Mouse (Mus musculus) CD8-positive naive resting alpha-beta T cell, adult 57 days (primary cell): Measurements from ENCODE around the gene Cttnbp2. TPM values are rescaled to one million over a fixed set of nuclear protein-coding genes. Genes with fewer than 3 reads are reported as not detected.

ENCODE experiments used
- total RNA-seq: library from RNA; stranded (reverse); gene quantifications from one replicate; pipeline ENCODE4 v1.2.4, GENCODE M21; 2023

Cttnbp2 gene
- total RNA-seq = not detected

DNA sequence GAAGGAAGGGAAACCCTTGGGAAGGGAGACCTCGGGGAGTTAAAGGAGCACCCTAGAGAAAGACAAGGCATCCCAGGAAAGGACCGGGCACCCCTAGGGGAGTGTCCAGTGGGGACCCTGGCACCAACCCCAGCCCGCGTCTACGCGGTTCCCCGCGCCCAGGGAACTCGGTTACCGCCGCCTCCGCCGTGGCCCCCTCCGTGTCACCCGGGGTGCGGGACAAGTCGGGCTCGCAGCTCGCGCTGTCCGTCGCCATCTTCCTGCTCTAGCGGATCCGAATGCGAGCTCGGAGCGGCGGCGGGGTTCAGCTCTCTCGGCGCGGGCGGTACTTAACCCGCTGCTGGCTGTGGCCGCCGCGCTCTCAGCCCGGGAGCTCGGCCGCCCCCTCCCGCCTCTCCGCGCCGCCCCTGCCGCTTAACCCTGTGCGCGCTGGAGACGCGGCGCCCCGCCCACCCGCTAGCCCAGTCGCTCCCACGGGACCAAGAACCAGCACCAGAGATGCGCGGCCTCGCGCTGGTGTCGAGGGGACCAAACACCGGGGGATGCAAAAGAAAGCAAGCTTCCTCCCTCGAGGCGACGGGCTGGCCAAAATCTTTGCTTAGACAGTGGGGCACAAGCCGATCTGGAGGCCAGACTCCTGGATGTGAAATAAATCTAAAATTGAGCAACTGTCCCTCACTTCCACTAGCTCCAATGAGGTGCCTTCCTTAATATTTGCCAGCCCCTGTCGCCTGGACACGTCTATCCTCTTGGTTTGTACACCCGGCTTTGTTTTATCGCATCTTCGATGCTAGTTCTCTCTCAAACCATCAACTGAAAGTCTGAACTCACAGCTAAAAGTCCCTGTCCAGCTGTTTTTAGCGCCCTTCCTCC is at the start of gene Cttnbp2:
TSS of gene Cttnbp2 (minus strand) at position 364 of the 873 bp plus-strand sequence.

